Mouse (Mus musculus): ENCODE measurements around the gene Cbx5. TPM values are rescaled to one million over a fixed set of nuclear protein-coding genes. Genes with fewer than 3 reads are reported as not detected.

Cbx5 gene
- polyA plus RNA-seq, 2 experiments = 32.4 to 54.4 TPM

GRCm38 (mm10) chr15:103146627-103147421 lies 92.8 kb downstream of the Cbx5 start:
- H3K9me3 ChIP-seq (ENCODE audit: control insufficient read depth, low read length) = no peaks in the 10 kb centered on the region
- no peak overlapping the region for H3K9ac ChIP-seq (replicated peaks)
- no peaks in the 10 kb centered on the region for H3K4me1 ChIP-seq (replicated peaks; ENCODE audit: control insufficient read depth in 2 of 2, insufficient read depth in 2 of 2, low read length in 1 of 2)
- WGBS (ENCODE audit: insufficient replicate concordance) = 4% methylated on average over 56 of the region's 57 CpGs
- H3K4me3 ChIP-seq (ENCODE audit: insufficient read depth in 1 of 2, low read depth in 2 of 2, low read length in 2 of 2) = no peak overlapping the region; a peak in 1 of 4 replicates
- H3K27me3 ChIP-seq (ENCODE audit: control insufficient read depth, insufficient read depth, low read length) = peaks cover 50% of the 10 kb centered on the region
- DNase-seq (ENCODE audit: low read depth in 3 of 3, low spot score in 3 of 3) (no peak), ATAC-seq (ENCODE audit: insufficient read depth) (no peak)
- no peak for TF ChIP-seq EP300 (IDR thresholded peaks at IDR 0.05; ENCODE audit: low read depth)
- TF ChIP-seq CTCF (IDR thresholded peaks at IDR 0.05; ENCODE audit: low read depth) = no peak
- no peaks in the 10 kb centered on the region for H3K36me3 ChIP-seq (replicated peaks; ENCODE audit: control insufficient read depth, insufficient read depth, low read depth)
- peak overlapping the region; percentile 8; the same call in 1 of the 2 replicates for H3K4me2 ChIP-seq (ENCODE audit: low read depth)
- H3K27ac ChIP-seq = no peak overlapping the region

GRCm38 (mm10) chr15:103145635-103146299 lies 93.8 kb downstream of the Cbx5 start:
- no peak overlapping the region for H3K4me2 ChIP-seq (ENCODE audit: low read depth)
- no peak for TF ChIP-seq CTCF (IDR thresholded peaks at IDR 0.05; ENCODE audit: low read depth)
- TF ChIP-seq EP300 (IDR thresholded peaks at IDR 0.05; ENCODE audit: low read depth) = no peak
- no peaks in the 10 kb centered on the region for H3K4me1 ChIP-seq (replicated peaks; ENCODE audit: control insufficient read depth in 2 of 2, insufficient read depth in 2 of 2, low read length in 1 of 2)
- no peaks in the 10 kb centered on the region for H3K36me3 ChIP-seq (replicated peaks; ENCODE audit: control insufficient read depth, insufficient read depth, low read depth)
- no peak for ATAC-seq (ENCODE audit: insufficient read depth)
- DNase-seq (ENCODE audit: low read depth in 3 of 3, low spot score in 3 of 3) = no peak
- peaks cover 50% of the 10 kb centered on the region for H3K27me3 ChIP-seq (ENCODE audit: control insufficient read depth, insufficient read depth, low read length)
- 45% methylated on average over 11 of the region's 11 CpGs for WGBS (ENCODE audit: insufficient replicate concordance)
- H3K9ac ChIP-seq (replicated peaks) = no peak overlapping the region
- no peak overlapping the region for H3K4me3 ChIP-seq (ENCODE audit: insufficient read depth in 1 of 2, low read depth in 2 of 2, low read length in 2 of 2)
- no peak overlapping the region for H3K27ac ChIP-seq
- no peaks in the 10 kb centered on the region for H3K9me3 ChIP-seq (ENCODE audit: control insufficient read depth, low read length)

- TF ChIP-seq CTCF (IDR thresholded peaks at IDR 0.05; ENCODE audit: low read depth) = no peak
- no peak for TF ChIP-seq EP300 (IDR thresholded peaks at IDR 0.05; ENCODE audit: low read depth)
- Histone ChIP-seq H3K9ac (replicated peaks) (no peak overlapping the region), H3K27ac (no peak overlapping the region), H3K36me3 (replicated peaks; ENCODE audit: control insufficient read depth, insufficient read depth, low read depth) (no peaks in the 10 kb centered on the region), H3K4me3 (ENCODE audit: insufficient read depth in 1 of 2, low read depth in 2 of 2, low read length in 2 of 2) (no peak overlapping the region), H3K27me3 (ENCODE audit: control insufficient read depth, insufficient read depth, low read length) (peaks cover 47% of the 10 kb centered on the region), H3K9me3 (ENCODE audit: control insufficient read depth, low read length) (no peaks in the 10 kb centered on the region), H3K4me1 (replicated peaks; ENCODE audit: control insufficient read depth in 2 of 2, insufficient read depth in 2 of 2, low read length in 1 of 2) (no peaks in the 10 kb centered on the region), H3K4me2 (ENCODE audit: low read depth) (no peak overlapping the region)
- DNase-seq (ENCODE audit: low read depth in 3 of 3, low spot score in 3 of 3) (no peak), ATAC-seq (ENCODE audit: insufficient read depth) (no peak)
- WGBS (ENCODE audit: insufficient replicate concordance) = 9% methylated on average over 3 of the region's 3 CpGs
These were observed 95.4 kb downstream of the Cbx5 start for GRCm38 (mm10) chr15:103144176-103144575.

MicroRNAs encoded within 50 kb of the gene (microRNA counts, 519-probe panel; counts per million panel counts)
- microRNA mmu-miR-148b = 6,207 counts per million, percentile 48 among the panel's probes with 10 or more counts

Small RNAs within 50 kb of the gene (microRNA-seq; reads per million reads assigned to microRNA genes)
- 847 reads per million, percentile 71 among the genes with 10 or more reads in this experiment for gene Mir148b

Other genes starting within 250 kb of the Cbx5 start
- gene Hoxc8, start 249.2 kb downstream of the Cbx5 start, polyA plus RNA-seq (2012; rRNA removed) = 0.04 TPM in 1 of 2 replicates, not detected in the other
- gene Hoxc8, start 249.2 kb downstream of the Cbx5 start, polyA plus RNA-seq (2014; fragmentation: Nextera tagmentation; extraction: Ambion mirVana) = 0.04 TPM in 1 of 2 replicates, not detected in the other
- gene Hoxc6, start 241.6 kb downstream of the Cbx5 start, polyA plus RNA-seq (2012; rRNA removed) = 0.06 TPM in 2 replicates
- 0.14 TPM in 1 of 2 replicates, not detected in the other for gene Hoxc6, start 241.6 kb downstream of the Cbx5 start, polyA plus RNA-seq (2014; fragmentation: Nextera tagmentation; extraction: Ambion mirVana)
- gene Hoxc4, start 220.9 kb downstream of the Cbx5 start, polyA plus RNA-seq (2012; rRNA removed) = 0.07 and 0.12 TPM in 2 replicates
- gene Hoxc4, start 220.9 kb downstream of the Cbx5 start, polyA plus RNA-seq (2014; fragmentation: Nextera tagmentation; extraction: Ambion mirVana) = 0.05 and 0.06 TPM in 2 replicates
- 3.6 and 4.4 TPM in 2 replicates for gene Smug1, start 72.7 kb downstream of the Cbx5 start, polyA plus RNA-seq (2012; rRNA removed)
- gene Smug1, start 72.7 kb downstream of the Cbx5 start, polyA plus RNA-seq (2014; fragmentation: Nextera tagmentation; extraction: Ambion mirVana) = 3.8 and 4.7 TPM in 2 replicates
- 329 and 510 TPM in 2 replicates for gene Hnrnpa1, start 616 bp upstream of the Cbx5 start, polyA plus RNA-seq (2012; rRNA removed)
- 240 and 270 TPM in 2 replicates for gene Hnrnpa1, start 616 bp upstream of the Cbx5 start, polyA plus RNA-seq (2014; fragmentation: Nextera tagmentation; extraction: Ambion mirVana)
- gene Nfe2, start 18.6 kb upstream of the Cbx5 start, polyA plus RNA-seq (2012; rRNA removed) = 178 and 222 TPM in 2 replicates
- 175 and 184 TPM in 2 replicates for gene Nfe2, start 18.6 kb upstream of the Cbx5 start, polyA plus RNA-seq (2014; fragmentation: Nextera tagmentation; extraction: Ambion mirVana)
- 118 and 133 TPM in 2 replicates for gene Copz1, start 32.9 kb upstream of the Cbx5 start, polyA plus RNA-seq (2012; rRNA removed)
- 205 and 219 TPM in 2 replicates for gene Copz1, start 32.9 kb upstream of the Cbx5 start, polyA plus RNA-seq (2014; fragmentation: Nextera tagmentation; extraction: Ambion mirVana)
- gene Gpr84, start 70.8 kb upstream of the Cbx5 start, polyA plus RNA-seq (2012; rRNA removed) = 0.17 and 0.20 TPM in 2 replicates
- 0.18 and 0.32 TPM in 2 replicates for gene Gpr84, start 70.8 kb upstream of the Cbx5 start, polyA plus RNA-seq (2014; fragmentation: Nextera tagmentation; extraction: Ambion mirVana)
- 4.9 and 5.6 TPM in 2 replicates for gene Zfp385a, start 100.3 kb upstream of the Cbx5 start, polyA plus RNA-seq (2012; rRNA removed)
- gene Zfp385a, start 100.3 kb upstream of the Cbx5 start, polyA plus RNA-seq (2014; fragmentation: Nextera tagmentation; extraction: Ambion mirVana) = 4.7 and 6.2 TPM in 2 replicates
- gene Itga5, start 126.9 kb upstream of the Cbx5 start, polyA plus RNA-seq (2012; rRNA removed) = 8.4 and 9.3 TPM in 2 replicates
- gene Itga5, start 126.9 kb upstream of the Cbx5 start, polyA plus RNA-seq (2014; fragmentation: Nextera tagmentation; extraction: Ambion mirVana) = 9.9 and 12.5 TPM in 2 replicates
- not detected in 2 replicates for gene Gtsf1, start 190.7 kb upstream of the Cbx5 start, polyA plus RNA-seq (2012; rRNA removed)
- not detected in 2 replicates for gene Gtsf1, start 190.7 kb upstream of the Cbx5 start, polyA plus RNA-seq (2014; fragmentation: Nextera tagmentation; extraction: Ambion mirVana)
- gene Gtsf2, start 208.7 kb upstream of the Cbx5 start, polyA plus RNA-seq (2012; rRNA removed) = not detected in 2 replicates
- not detected in 2 replicates for gene Gtsf2, start 208.7 kb upstream of the Cbx5 start, polyA plus RNA-seq (2014; fragmentation: Nextera tagmentation; extraction: Ambion mirVana)
- 4.9 and 5.6 TPM in 2 replicates for gene Nckap1l, start 214.0 kb upstream of the Cbx5 start, polyA plus RNA-seq (2012; rRNA removed)
- 5.9 and 6.1 TPM in 2 replicates for gene Nckap1l, start 214.0 kb upstream of the Cbx5 start, polyA plus RNA-seq (2014; fragmentation: Nextera tagmentation; extraction: Ambion mirVana)